ENCODE assay signal across 23 mouse cellular contexts in genomic region chr5:38496491-38497057, GRCm38 (mm10). TPM values are rescaled to one million over a fixed set of nuclear protein-coding genes. Genes with fewer than 3 reads are reported as not detected.
DNase-seq lines count a peak whose midpoint lies in the region; ATAC-seq and TF ChIP-seq lines count a peak whose summit lies in the region.
"Had no signal": no experiment of that assay in that cellular context is flagged by ENCODE, and none has a peak within 500 bp of the region (broad histone marks: within the 10 kb centered on the region; RNA-seq: fewer than 3 reads in every experiment).

No protein-coding gene starts in this region.

- TF ChIP-seq CTCF in lung, adult 2 months (IDR thresholded peaks at IDR 0.05; ENCODE audit: insufficient read depth, low read length) = no peak

- H3K27ac ChIP-seq in kidney, embryonic 15.5 days = no peak overlapping the region
- H3K27ac ChIP-seq: forebrain, embryonic 10.5 days; forebrain, embryonic 13.5 days; heart, adult 2 months; heart, embryonic 10.5 days; heart, embryonic 13.5 days; hindbrain, embryonic 14.5 days had no signal

- DNase-seq in kidney, adult 8-10 months = peak; percentile 32 to 46
- no peak for DNase-seq in kidney, postnatal 10 days
- DNase-seq in kidney, postnatal 36 days = peak; percentile 31 to 56
- peak; percentile 14 for DNase-seq in lung, postnatal 10 days
- no peak for DNase-seq in lung, adult 2 months
- DNase-seq: adrenal gland, adult 2 months; adrenal gland, postnatal 14 days; cerebellum, adult 18-20 months; cerebellum, adult 9-10 months; cerebellum, postnatal 14 days; gastrocnemius, postnatal 10 days; gastrocnemius, postnatal 36 days; heart, adult 2 months; heart, postnatal 14 days; heart, postnatal 4 days had no signal

- no peaks in the 10 kb centered on the region for H3K36me3 ChIP-seq in kidney, embryonic 15.5 days
- H3K36me3 ChIP-seq: forebrain, embryonic 10.5 days; heart, embryonic 10.5 days; heart, embryonic 13.5 days had no signal

- H3K9ac ChIP-seq in kidney, embryonic 15.5 days = no peak overlapping the region
- H3K9ac ChIP-seq: forebrain, embryonic 13.5 days; heart, embryonic 13.5 days; hindbrain, embryonic 14.5 days had no signal

- H3K4me2 ChIP-seq in kidney, embryonic 15.5 days = no peak overlapping the region
- H3K4me2 ChIP-seq: forebrain, embryonic 13.5 days; heart, embryonic 13.5 days; hindbrain, embryonic 14.5 days had no signal

- no peak for TF ChIP-seq POLR2A in lung, adult 2 months (IDR thresholded peaks at IDR 0.05; ENCODE audit: borderline replicate concordance, extremely low read depth, low read depth, low read length)

- no peaks in the 10 kb centered on the region for H3K27me3 ChIP-seq in kidney, embryonic 15.5 days
- H3K27me3 ChIP-seq: forebrain, embryonic 13.5 days had no signal

- no peak for ATAC-seq in kidney, embryonic 15.5 days (replicated peaks; ENCODE audit: low FRiP score)
- ATAC-seq: CD4-positive, CD25-positive, alpha-beta regulatory T cell, adult 4 months; forebrain, embryonic 13.5 days; forebrain, embryonic 16.5 days had no signal

- H3K4me1 ChIP-seq in kidney, embryonic 15.5 days = no peaks in the 10 kb centered on the region
- no peaks in the 10 kb centered on the region for H3K4me1 ChIP-seq in lung, adult 2 months (ENCODE audit: control insufficient read depth, insufficient read depth, low read length)
- H3K4me1 ChIP-seq: forebrain, embryonic 10.5 days; forebrain, embryonic 13.5 days had no signal

- 70% methylated on average over 8 of the region's 8 CpGs for WGBS in kidney, embryonic 15.5 days
- 48% methylated on average over 8 of the region's 8 CpGs for WGBS in lung, adult 2 months

- H3K9me3 ChIP-seq in kidney, embryonic 15.5 days (replicated peaks) = no peaks in the 10 kb centered on the region
- H3K9me3 ChIP-seq: forebrain, embryonic 10.5 days; forebrain, embryonic 13.5 days; heart, embryonic 10.5 days had no signal

- no peak overlapping the region for H3K4me3 ChIP-seq in kidney, embryonic 15.5 days (replicated peaks)
- H3K4me3 ChIP-seq in lung, adult 2 months (replicated peaks; ENCODE audit: extremely low read depth, low read depth, low read length) = no peak overlapping the region
- H3K4me3 ChIP-seq: forebrain, embryonic 10.5 days; forebrain, embryonic 13.5 days; heart, adult 2 months; heart, embryonic 10.5 days; heart, embryonic 13.5 days had no signal

RNA-seq across cellular contexts. Expression of gene Slc2a9, which starts 6.4 kb away (rescaled TPM):
- polyA plus RNA-seq in kidney, embryonic 15.5 days (2015; fragmentation: Nextera tagmentation; extraction: Ambion mirVana) = 1.4 and 1.6 TPM in 2 replicates
- 4.9 and 5.0 TPM in 2 replicates for polyA plus RNA-seq in lung, adult 2 months (2012; rRNA removed)

Comparison
In these comparisons a context has a peak if more than half of its experiments do, and no peak if none do; other contexts are left out.
1. DNase-seq: peak in kidney, adult 8-10 months (2 of 2), kidney, postnatal 36 days (2 of 2) and lung, postnatal 10 days (single experiment); none in kidney, postnatal 10 days (single experiment) and lung, adult 2 months (single experiment).